Mouse (Mus musculus) liver, embryonic 15.5 days (tissue): ENCODE data around the gene Farsa. TPM values are rescaled to one million over a fixed set of nuclear protein-coding genes. Genes with fewer than 3 reads are reported as not detected.

Experiments used
- ATAC-seq: fragments of 200-750 bp; cut with Nextera tagmentation; 2 replicates; pipeline ENCODE4 v1.8.0; 2017; ENCODE audit warnings: moderate number of reproducible peaks, mild to moderate bottlenecking, moderate library complexity; ENCODE audit not compliant: insufficient read depth
- H3K27ac ChIP-seq: fragments of 300-500 bp; sonication (generic); replicated peaks from 2 replicates; pipeline ENCODE4 v1.5.1; 2015; ENCODE audit warnings: mild to moderate bottlenecking, inconsistent platforms
- H3K27me3 ChIP-seq: fragments of 300-500 bp; sonication (generic); 2 replicates; pipeline ENCODE4 v1.6.1; 2015; ENCODE audit warnings: mild to moderate bottlenecking, inconsistent platforms
- H3K36me3 ChIP-seq: fragments of 300-500 bp; sonication (generic); replicated peaks from 2 replicates; pipeline ENCODE4 v1.6.1; 2015; ENCODE audit warnings: moderate library complexity, mild to moderate bottlenecking, inconsistent platforms
- H3K4me1 ChIP-seq: fragments of 300-500 bp; sonication (generic); replicated peaks from 2 replicates; pipeline ENCODE4 v1.6.1; 2015; ENCODE audit warnings: inconsistent platforms
- H3K4me2 ChIP-seq: fragments of 300-500 bp; sonication (generic); 2 replicates; pipeline ENCODE4 v1.6.1; 2015; ENCODE audit warnings: moderate library complexity, mild to moderate bottlenecking, inconsistent platforms
- H3K4me3 ChIP-seq: fragments of 300-500 bp; sonication (generic); replicated peaks from 2 replicates; pipeline ENCODE4 v1.5.1; 2015; ENCODE audit warnings: mild to moderate bottlenecking, inconsistent platforms
- H3K9ac ChIP-seq: fragments of 300-500 bp; sonication (generic); 2 replicates; pipeline ENCODE4 v1.6.1; 2015; ENCODE audit warnings: moderate library complexity, mild to moderate bottlenecking, inconsistent platforms
- H3K9me3 ChIP-seq: fragments of 300-500 bp; sonication (generic); replicated peaks from 2 replicates; pipeline ENCODE4 v1.6.1; 2016; ENCODE audit warnings: inconsistent platforms
- WGBS: fragments of 180-500 bp; shearing (Covaris S2); methylation state at CpG from one replicate; pipeline ENCODE4 v1.1.7; 2015; ENCODE audit warnings: mixed read lengths; ENCODE audit not compliant: insufficient replicate concordance; 5-methylcytosine and 5-hydroxymethylcytosine counted together
- polyA plus RNA-seq: library from polyadenylated mRNA; unstranded; fragments of >200 nt; fragmentation: Nextera tagmentation; extraction: Ambion mirVana; gene quantifications from 2 replicates; pipeline ENCODE4 v1.2.1, GENCODE M21; 2015

Farsa gene
- polyA plus RNA-seq, 1 experiment from 2014 or later, result 58.8 TPM

- no peaks in the 10 kb centered on the region for H3K9me3 ChIP-seq
- H3K9ac ChIP-seq, result peak within 1 kb of the TSS; percentile 95
- WGBS, result under 1% methylated on average over 55 of the region's 55 CpGs
- peak within 1 kb of the TSS; percentile 92 for H3K27ac ChIP-seq
- H3K4me2 ChIP-seq, result peak within 1 kb of the TSS; percentile 81
- peaks cover 55% of the 10 kb centered on the region for H3K4me1 ChIP-seq
- no peaks in the 10 kb centered on the region for H3K27me3 ChIP-seq
- peak; percentile 99 for ATAC-seq
- H3K4me3 ChIP-seq, result peak within 1 kb of the TSS; percentile 93
- H3K36me3 ChIP-seq, result peaks cover 39% of the 10 kb centered on the region
Measured at GRCm38 (mm10) chr8:84846722-84847572, 9.8 kb upstream of the Farsa start, which contains the start of gene Calr. Gene Calr, minus strand, starts transcription at chr8:84846934.

DNA sequence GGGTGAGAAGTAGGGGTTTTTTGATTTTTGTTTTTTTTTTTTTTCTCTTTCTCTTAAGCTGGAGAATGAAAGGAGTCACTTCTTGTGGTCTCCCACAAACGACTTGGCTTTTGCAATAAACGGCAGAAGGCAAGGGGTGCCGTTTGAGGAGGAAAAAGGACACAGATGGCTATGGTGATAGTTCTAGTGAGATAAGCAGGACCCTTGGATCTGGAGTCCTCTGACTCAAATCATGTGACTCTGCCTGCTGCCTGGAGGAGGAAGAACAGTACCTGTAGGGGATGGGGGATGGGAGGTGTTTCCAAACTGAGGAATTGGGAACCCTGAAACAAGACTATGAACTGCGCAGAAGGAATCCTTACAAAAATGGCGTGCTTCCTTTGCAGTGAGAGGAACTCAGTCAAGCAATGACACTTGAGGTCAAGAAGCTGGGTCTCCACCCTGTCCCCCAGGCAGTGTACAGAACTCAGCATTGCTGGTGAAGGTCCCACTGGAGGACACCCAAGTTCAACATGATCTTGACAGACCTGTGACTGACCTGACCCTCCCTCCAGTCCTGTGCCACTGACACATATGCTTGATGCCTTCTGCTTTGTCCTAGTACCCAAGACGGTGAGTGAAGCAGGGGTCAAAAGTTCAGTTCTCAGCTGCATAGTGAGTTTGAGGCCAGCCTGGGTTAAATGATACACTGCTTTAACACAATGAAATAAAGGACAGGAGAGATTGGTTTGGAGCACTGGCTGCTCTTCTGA, 8.9 kb upstream of the Farsa start:
- Histone ChIP-seq H3K9ac (peak overlapping the region; percentile 70), H3K4me2 (peak overlapping the region; percentile 75), H3K27ac (peak overlapping the region; percentile 89), H3K4me1 (peaks cover 46% of the 10 kb centered on the region), H3K27me3 (no peaks in the 10 kb centered on the region), H3K36me3 (peaks cover 30% of the 10 kb centered on the region), H3K9me3 (no peaks in the 10 kb centered on the region), H3K4me3 (peak overlapping the region; percentile 93)
- no peak for ATAC-seq
- WGBS, result 8% methylated on average over 6 of the region's 6 CpGs

DNA sequence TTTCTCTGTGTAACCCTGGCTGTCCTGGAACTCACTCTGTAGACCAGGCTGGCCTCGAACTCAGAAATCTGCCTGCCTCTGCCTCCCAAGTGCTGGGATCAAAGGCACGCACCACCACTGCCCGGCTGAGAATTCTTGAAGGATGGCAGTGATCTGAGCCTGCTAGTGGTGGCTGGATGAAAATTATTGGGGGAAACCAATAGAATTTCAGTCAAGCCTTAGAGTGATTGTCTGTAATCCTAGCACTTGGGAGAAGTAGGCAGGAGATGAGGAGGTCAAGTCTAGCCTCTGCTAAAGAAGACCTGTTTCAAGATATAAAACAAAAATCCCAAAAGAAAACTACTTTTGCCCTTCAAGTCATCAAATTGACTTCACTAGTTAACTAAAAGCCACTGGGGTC, 355 bp upstream of the Farsa start:
- 0 out of 2 replicates have a peak overlapping the region, but pooled peaks have one; percentile 89 for H3K9ac ChIP-seq
- no peaks in the 10 kb centered on the region for H3K27me3 ChIP-seq
- H3K4me3 ChIP-seq, result peak overlapping the region; percentile 92
- no peaks in the 10 kb centered on the region for H3K9me3 ChIP-seq
- peaks cover 26% of the 10 kb centered on the region for H3K4me1 ChIP-seq
- H3K4me2 ChIP-seq, result peak overlapping the region; percentile 81
- ATAC-seq, result no peak
- peaks cover 25% of the 10 kb centered on the region for H3K36me3 ChIP-seq
- 83% methylated on average over 3 of the region's 3 CpGs for WGBS
- H3K27ac ChIP-seq, result no peak overlapping the region

GRCm38 (mm10) chr8:84871376-84872308, 14.9 kb downstream of the Farsa start, which contains the start of gene Syce2:
Gene Syce2, plus strand, starts transcription at chr8:84872111.
- H3K9me3 ChIP-seq, result no peaks in the 10 kb centered on the region
- peak within 1 kb of the TSS; percentile 66 for H3K4me3 ChIP-seq
- peak within 1 kb of the TSS; percentile 99 for H3K4me2 ChIP-seq
- H3K36me3 ChIP-seq, result peaks cover 39% of the 10 kb centered on the region
- 6% methylated on average over 46 of the region's 46 CpGs for WGBS
- peak within 1 kb of the TSS; percentile 84 for H3K27ac ChIP-seq
- no peaks in the 10 kb centered on the region for H3K27me3 ChIP-seq
- peak within 1 kb of the TSS; percentile 60 for H3K9ac ChIP-seq
- ATAC-seq, result peak; percentile 76
- peaks cover 40% of the 10 kb centered on the region for H3K4me1 ChIP-seq

DNA sequence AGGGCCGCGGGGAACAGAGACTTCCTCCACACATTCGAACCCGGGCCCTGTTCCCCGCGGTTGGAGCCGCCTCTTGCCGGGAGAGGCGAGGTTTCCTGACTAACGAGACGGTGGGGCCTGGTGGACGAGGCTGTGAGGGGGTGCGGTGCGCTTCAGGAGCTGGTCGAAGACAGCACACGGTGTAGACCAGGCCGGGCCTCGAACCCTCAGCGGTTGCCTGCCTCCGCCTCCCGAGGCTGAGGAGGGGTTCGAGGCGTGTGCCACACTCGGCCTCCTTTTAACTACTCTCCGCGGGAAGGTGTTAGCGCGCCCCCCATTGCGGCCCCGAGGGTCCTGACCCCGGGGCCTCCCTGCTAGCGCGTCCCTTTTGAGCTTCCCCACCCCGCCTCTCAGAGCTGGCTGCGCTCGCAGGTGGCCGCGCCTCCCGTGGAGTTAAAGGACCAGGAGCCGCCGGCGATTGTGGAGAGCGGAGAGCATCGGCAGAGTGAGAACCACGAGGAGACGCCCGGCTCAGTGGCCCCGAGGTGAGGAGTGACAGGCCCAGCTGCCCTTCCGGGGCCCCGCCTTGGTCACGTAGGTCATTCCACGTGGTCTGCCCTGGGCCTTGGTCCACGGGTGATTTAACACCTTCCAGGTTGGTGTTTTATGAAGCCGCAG, 15.6 kb downstream of the Farsa start:
- no peaks in the 10 kb centered on the region for H3K27me3 ChIP-seq
- peak overlapping the region; percentile 60 for H3K9ac ChIP-seq
- H3K4me1 ChIP-seq, result peaks cover 45% of the 10 kb centered on the region
- H3K9me3 ChIP-seq, result no peaks in the 10 kb centered on the region
- H3K4me2 ChIP-seq, result peak overlapping the region; percentile 99
- H3K4me3 ChIP-seq, result peak overlapping the region; percentile 66
- peak overlapping the region; percentile 84 for H3K27ac ChIP-seq
- peak; percentile 62 for ATAC-seq
- 2% methylated on average over 54 of the region's 54 CpGs for WGBS
- H3K36me3 ChIP-seq, result peaks cover 31% of the 10 kb centered on the region

- WGBS, result 63% methylated on average over 4 of the region's 4 CpGs
- Histone ChIP-seq H3K27me3 (no peaks in the 10 kb centered on the region), H3K27ac (peak overlapping the region; percentile 84; the same call in 1 of the 2 replicates), H3K9ac (peak overlapping the region; percentile 60), H3K4me2 (peak overlapping the region; percentile 99), H3K9me3 (no peaks in the 10 kb centered on the region), H3K4me1 (peaks cover 50% of the 10 kb centered on the region), H3K4me3 (peak overlapping the region; percentile 66), H3K36me3 (peaks cover 30% of the 10 kb centered on the region)
- no peak for ATAC-seq
Measured at GRCm38 (mm10) chr8:84873016-84873415, 16.2 kb downstream of the Farsa start.

DNA sequence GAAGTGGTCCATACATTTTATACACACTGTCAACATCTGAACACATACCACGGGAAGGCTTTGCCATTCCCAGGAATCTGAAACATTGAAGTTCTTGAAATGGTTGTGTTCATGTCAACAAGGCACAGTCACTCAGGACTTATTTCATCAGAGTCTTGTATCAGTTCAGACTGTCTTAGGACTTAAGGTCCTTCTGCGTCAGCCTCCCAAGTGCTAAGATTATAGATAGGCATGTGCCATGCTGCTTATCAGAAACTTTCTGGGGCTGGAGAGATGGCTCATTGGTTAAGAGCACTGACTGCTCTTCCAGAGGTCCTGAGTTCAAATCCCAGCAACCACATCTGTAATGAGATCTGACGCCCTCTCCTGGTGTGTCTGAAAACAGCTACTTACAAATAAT, 17.6 kb downstream of the Farsa start:
- no peak overlapping the region for H3K9ac ChIP-seq
- peaks cover 59% of the 10 kb centered on the region for H3K4me1 ChIP-seq
- H3K27me3 ChIP-seq, result no peaks in the 10 kb centered on the region
- H3K9me3 ChIP-seq, result no peaks in the 10 kb centered on the region
- H3K27ac ChIP-seq, result peak overlapping the region; percentile 63
- H3K36me3 ChIP-seq, result peaks cover 18% of the 10 kb centered on the region
- H3K4me3 ChIP-seq, result no peak overlapping the region
- no peak overlapping the region for H3K4me2 ChIP-seq
- WGBS, result 50% methylated on average over 3 of the region's 3 CpGs
- ATAC-seq, result no peak

GRCm38 (mm10) chr8:84877297-84878035, 20.7 kb downstream of the Farsa start:
- Histone ChIP-seq H3K9me3 (no peaks in the 10 kb centered on the region), H3K9ac (no peak overlapping the region), H3K4me2 (no peak overlapping the region), H3K27ac (no peak overlapping the region; the same call in 1 of the 2 replicates), H3K27me3 (no peaks in the 10 kb centered on the region), H3K4me1 (peaks cover 45% of the 10 kb centered on the region), H3K36me3 (peaks cover 17% of the 10 kb centered on the region; the same call in 1 of the 2 replicates), H3K4me3 (no peak overlapping the region)
- 74% methylated on average over 3 of the region's 3 CpGs for WGBS
- ATAC-seq, result no peak

- Histone ChIP-seq H3K36me3 (peaks cover 17% of the 10 kb centered on the region; the same call in 1 of the 2 replicates), H3K27me3 (no peaks in the 10 kb centered on the region), H3K9ac (no peak overlapping the region), H3K4me1 (peaks cover 30% of the 10 kb centered on the region), H3K27ac (0 out of 2 replicates have a peak overlapping the region, but pooled peaks have one; percentile 25), H3K4me3 (no peak overlapping the region), H3K9me3 (no peaks in the 10 kb centered on the region), H3K4me2 (no peak overlapping the region)
- WGBS, result 55% methylated on average over 1 of the region's 1 CpGs
- ATAC-seq, result peak; percentile 69
Measured at GRCm38 (mm10) chr8:84878915-84879314, 22.1 kb downstream of the Farsa start.
